Mouse (Mus musculus) limb, embryonic 13.5 days (tissue): ENCODE results near the gene Irs3. TPM values are rescaled to one million over a fixed set of nuclear protein-coding genes. Genes with fewer than 3 reads are reported as not detected.

Experiments used
- ATAC-seq: fragments of 200-750 bp; cut with Nextera tagmentation; 2 replicates; pipeline ENCODE4 v1.8.0; 2017; ENCODE audit warnings: low read depth, moderate number of reproducible peaks, moderate TSS enrichment; ENCODE audit not compliant: low FRiP score
- H3K27ac ChIP-seq: fragments of 300-500 bp; sonication (generic); 2 replicates; pipeline ENCODE4 v1.5.1; 2015; ENCODE audit warnings: inconsistent platforms, mild to moderate bottlenecking, moderate library complexity
- H3K27me3 ChIP-seq: fragments of 300-500 bp; sonication (generic); 2 replicates; pipeline ENCODE4 v1.6.1; 2015; ENCODE audit warnings: mild to moderate bottlenecking, inconsistent platforms
- H3K36me3 ChIP-seq: fragments of 300-500 bp; sonication (generic); 2 replicates; pipeline ENCODE4 v1.6.1; 2015; ENCODE audit warnings: inconsistent platforms, mild to moderate bottlenecking, moderate library complexity
- H3K4me1 ChIP-seq: fragments of 300-500 bp; sonication (generic); 2 replicates; pipeline ENCODE4 v1.6.1; 2015; ENCODE audit warnings: inconsistent platforms
- H3K4me2 ChIP-seq: fragments of 300-500 bp; sonication (generic); replicated peaks from 2 replicates; pipeline ENCODE4 v1.6.1; 2015; ENCODE audit warnings: inconsistent platforms, mild to moderate bottlenecking, moderate library complexity
- H3K4me3 ChIP-seq: fragments of 300-500 bp; sonication (generic); 2 replicates; pipeline ENCODE4 v1.5.1; 2015; ENCODE audit warnings: moderate library complexity, mild to moderate bottlenecking, inconsistent platforms
- H3K9ac ChIP-seq: fragments of 300-500 bp; sonication (generic); 2 replicates; pipeline ENCODE4 v1.6.1; 2015; ENCODE audit warnings: mild to moderate bottlenecking, inconsistent platforms
- H3K9me3 ChIP-seq: fragments of 300-500 bp; sonication (generic); 2 replicates; pipeline ENCODE4 v1.6.1; 2016; ENCODE audit warnings: inconsistent platforms
- WGBS: fragments of 180-500 bp; shearing (Covaris S2); methylation state at CpG from one replicate; pipeline ENCODE4 v1.1.7; 2015; 5-methylcytosine and 5-hydroxymethylcytosine counted together
- polyA plus RNA-seq: library from polyadenylated mRNA; unstranded; fragments of >200 nt; fragmentation: Nextera tagmentation; extraction: Ambion mirVana; gene quantifications from 2 replicates; pipeline ENCODE4 v1.2.1, GENCODE M21; 2015

Gene Irs3
- 0.18 and 0.26 TPM in 2 replicates for polyA plus RNA-seq

DNA sequence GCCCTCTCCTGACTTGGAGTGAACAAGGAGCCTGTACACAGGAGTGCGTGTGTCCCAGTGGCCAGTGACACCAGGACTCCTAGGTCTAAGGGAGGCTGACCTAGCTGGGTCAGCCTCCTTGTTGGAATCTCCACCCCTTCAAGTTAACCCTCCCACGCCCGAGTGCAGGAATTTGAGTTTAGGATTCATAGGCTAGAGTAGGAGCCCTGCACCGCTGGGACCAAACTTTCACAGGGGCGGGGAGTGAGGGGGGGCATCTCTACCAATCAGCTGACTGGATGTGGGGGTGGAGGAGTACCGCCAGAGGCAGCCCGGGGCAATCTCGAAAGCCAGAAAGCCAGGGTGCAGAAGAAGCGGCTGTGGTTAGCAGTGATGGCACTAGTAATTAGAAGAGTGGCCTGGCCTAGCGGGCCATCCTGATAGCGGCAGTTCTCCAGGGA lies at the start of gene Irs3:
Irs3 (minus strand) TSS at position 63 of the 440 bp plus-strand sequence.
- H3K4me2 ChIP-seq, result peak within 1 kb of the TSS; percentile 58
- H3K4me3 ChIP-seq, result peak within 1 kb of the TSS; percentile 34
- WGBS, result 14% methylated on average over 11 of the region's 11 CpGs
- H3K9ac ChIP-seq, result peak within 1 kb of the TSS; percentile 20
- H3K4me1 ChIP-seq, result peaks cover 50% of the 10 kb centered on the region
- peaks cover 37% of the 10 kb centered on the region for H3K27me3 ChIP-seq
- no peaks in the 10 kb centered on the region for H3K9me3 ChIP-seq
- no peak within 1 kb of the TSS for H3K27ac ChIP-seq
- peaks cover 22% of the 10 kb centered on the region for H3K36me3 ChIP-seq
- ATAC-seq, result no peak

DNA sequence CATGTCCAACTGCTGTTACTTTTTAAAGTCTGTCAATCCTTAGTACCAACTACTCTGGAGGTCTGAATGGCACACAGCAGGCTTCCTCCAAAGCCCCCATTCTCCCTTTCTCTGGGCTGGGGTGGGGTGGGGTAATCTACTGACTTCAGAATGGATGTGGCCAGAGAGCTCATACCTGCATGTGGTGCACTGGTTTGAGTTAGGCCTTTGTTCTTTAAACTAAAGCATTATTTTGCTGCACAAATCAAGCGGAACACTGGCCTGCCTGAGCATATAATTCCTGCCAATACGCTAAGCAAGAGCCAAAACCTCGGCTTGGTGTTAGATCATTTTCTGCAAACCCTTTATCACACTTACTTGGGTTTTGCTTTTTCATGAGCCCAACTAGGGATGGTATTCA lies 49.3 kb upstream of the Irs3 start:
- H3K4me2 ChIP-seq, result no peak overlapping the region
- no peaks in the 10 kb centered on the region for H3K9me3 ChIP-seq
- H3K4me1 ChIP-seq, result no peaks in the 10 kb centered on the region
- no peak overlapping the region for H3K9ac ChIP-seq
- H3K36me3 ChIP-seq, result no peaks in the 10 kb centered on the region
- H3K27me3 ChIP-seq, result no peaks in the 10 kb centered on the region
- no peak for ATAC-seq
- H3K27ac ChIP-seq, result no peak overlapping the region
- H3K4me3 ChIP-seq, result no peak overlapping the region
- 65% methylated on average over 3 of the region's 3 CpGs for WGBS

- Histone ChIP-seq H3K4me1 (no peaks in the 10 kb centered on the region), H3K27ac (no peak overlapping the region), H3K4me2 (no peak overlapping the region), H3K36me3 (no peaks in the 10 kb centered on the region), H3K27me3 (no peaks in the 10 kb centered on the region), H3K9ac (no peak overlapping the region), H3K4me3 (no peak overlapping the region), H3K9me3 (no peaks in the 10 kb centered on the region)
- no peak for ATAC-seq
- 67% methylated on average over 1 of the region's 1 CpGs for WGBS
These were observed 46.4 kb upstream of the Irs3 start for GRCm38 (mm10) chr5:137691881-137692280.

- Histone ChIP-seq H3K36me3 (no peaks in the 10 kb centered on the region), H3K4me3 (no peak overlapping the region), H3K9ac (no peak overlapping the region), H3K27me3 (no peaks in the 10 kb centered on the region), H3K27ac (no peak overlapping the region), H3K4me1 (no peaks in the 10 kb centered on the region), H3K9me3 (no peaks in the 10 kb centered on the region), H3K4me2 (no peak overlapping the region)
- WGBS, result 56% methylated on average over 9 of the region's 9 CpGs
- ATAC-seq, result no peak
These were observed 45.0 kb upstream of the Irs3 start for GRCm38 (mm10) chr5:137690531-137690930.

GRCm38 (mm10) chr5:137689974-137690373 lies 44.5 kb upstream of the Irs3 start:
- Histone ChIP-seq H3K36me3 (no peaks in the 10 kb centered on the region), H3K27ac (no peak overlapping the region), H3K4me3 (no peak overlapping the region), H3K27me3 (no peaks in the 10 kb centered on the region), H3K9me3 (no peaks in the 10 kb centered on the region), H3K4me2 (no peak overlapping the region), H3K4me1 (no peaks in the 10 kb centered on the region), H3K9ac (no peak overlapping the region)
- ATAC-seq, result no peak
- WGBS, result 85% methylated on average over 3 of the region's 3 CpGs

DNA sequence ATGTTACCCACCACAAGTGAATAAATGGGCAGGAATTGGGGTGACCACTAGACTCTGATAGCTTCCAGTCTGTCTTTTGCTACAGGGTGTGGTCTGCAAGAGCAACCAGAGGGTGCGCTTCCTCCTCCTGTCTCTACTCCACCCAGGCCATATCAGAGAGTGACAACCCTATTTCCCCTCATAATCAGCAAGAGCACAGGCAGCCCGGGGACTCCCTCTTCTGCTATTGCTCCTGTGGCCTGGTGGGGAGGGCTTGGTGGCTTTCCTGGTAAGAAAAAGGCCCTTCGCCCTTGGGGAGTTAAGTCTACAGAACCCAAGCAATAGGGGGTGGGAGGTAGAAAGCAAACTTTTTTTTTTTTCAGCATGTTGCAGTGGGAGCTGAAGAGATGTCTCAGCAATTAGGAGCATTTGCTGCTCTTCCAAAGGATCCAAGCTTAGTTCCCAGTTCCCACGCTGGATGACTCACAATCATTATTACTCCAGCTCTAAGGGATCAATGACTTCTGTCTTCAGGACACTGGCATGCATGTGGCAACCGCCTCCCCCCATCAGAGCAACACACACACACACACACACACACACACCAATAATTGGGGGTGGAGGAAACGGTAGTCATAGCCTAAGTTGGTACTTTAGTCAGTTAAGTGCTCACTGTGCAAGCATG lies 40.7 kb upstream of the Irs3 start:
- no peak overlapping the region for H3K9ac ChIP-seq
- no peak overlapping the region for H3K27ac ChIP-seq
- peaks cover 16% of the 10 kb centered on the region for H3K4me1 ChIP-seq
- H3K36me3 ChIP-seq, result peaks cover 4% of the 10 kb centered on the region; the same call in 1 of the 2 replicates
- ATAC-seq, result no peak
- H3K4me3 ChIP-seq, result no peak overlapping the region
- no peak overlapping the region for H3K4me2 ChIP-seq
- H3K27me3 ChIP-seq, result no peaks in the 10 kb centered on the region
- 83% methylated on average over 6 of the region's 6 CpGs for WGBS
- H3K9me3 ChIP-seq, result no peaks in the 10 kb centered on the region

GRCm38 (mm10) chr5:137685653-137686052 lies 40.1 kb upstream of the Irs3 start:
- WGBS, result 94% methylated on average over 3 of the region's 3 CpGs
- H3K4me2 ChIP-seq, result no peak overlapping the region

GRCm38 (mm10) chr5:137684294-137685123 lies 39.0 kb upstream of the Irs3 start, which contains the start of gene Agfg2:
TSS of gene Agfg2 (minus strand) at chr5:137684726.
- Histone ChIP-seq H3K27ac (peak within 1 kb of the TSS; percentile 65), H3K4me2 (peak within 1 kb of the TSS; percentile 93), H3K36me3 (peaks cover 12% of the 10 kb centered on the region; the same call in 1 of the 2 replicates), H3K4me1 (peaks cover 16% of the 10 kb centered on the region), H3K9me3 (no peaks in the 10 kb centered on the region), H3K27me3 (no peaks in the 10 kb centered on the region), H3K4me3 (peak within 1 kb of the TSS; percentile 72), H3K9ac (peak within 1 kb of the TSS; percentile 80)
- under 1% methylated on average over 62 of the region's 62 CpGs for WGBS
- ATAC-seq, result peak; percentile 100

More at GRCm38 (mm10) chr5:137685653-137686052, 40.1 kb upstream of the Irs3 start:
- Histone ChIP-seq H3K9ac (no peak overlapping the region), H3K4me1 (peaks cover 16% of the 10 kb centered on the region), H3K27me3 (no peaks in the 10 kb centered on the region), H3K36me3 (peaks cover 7% of the 10 kb centered on the region; the same call in 1 of the 2 replicates), H3K4me3 (no peak overlapping the region), H3K9me3 (no peaks in the 10 kb centered on the region), H3K27ac (no peak overlapping the region)
- no peak for ATAC-seq

DNA sequence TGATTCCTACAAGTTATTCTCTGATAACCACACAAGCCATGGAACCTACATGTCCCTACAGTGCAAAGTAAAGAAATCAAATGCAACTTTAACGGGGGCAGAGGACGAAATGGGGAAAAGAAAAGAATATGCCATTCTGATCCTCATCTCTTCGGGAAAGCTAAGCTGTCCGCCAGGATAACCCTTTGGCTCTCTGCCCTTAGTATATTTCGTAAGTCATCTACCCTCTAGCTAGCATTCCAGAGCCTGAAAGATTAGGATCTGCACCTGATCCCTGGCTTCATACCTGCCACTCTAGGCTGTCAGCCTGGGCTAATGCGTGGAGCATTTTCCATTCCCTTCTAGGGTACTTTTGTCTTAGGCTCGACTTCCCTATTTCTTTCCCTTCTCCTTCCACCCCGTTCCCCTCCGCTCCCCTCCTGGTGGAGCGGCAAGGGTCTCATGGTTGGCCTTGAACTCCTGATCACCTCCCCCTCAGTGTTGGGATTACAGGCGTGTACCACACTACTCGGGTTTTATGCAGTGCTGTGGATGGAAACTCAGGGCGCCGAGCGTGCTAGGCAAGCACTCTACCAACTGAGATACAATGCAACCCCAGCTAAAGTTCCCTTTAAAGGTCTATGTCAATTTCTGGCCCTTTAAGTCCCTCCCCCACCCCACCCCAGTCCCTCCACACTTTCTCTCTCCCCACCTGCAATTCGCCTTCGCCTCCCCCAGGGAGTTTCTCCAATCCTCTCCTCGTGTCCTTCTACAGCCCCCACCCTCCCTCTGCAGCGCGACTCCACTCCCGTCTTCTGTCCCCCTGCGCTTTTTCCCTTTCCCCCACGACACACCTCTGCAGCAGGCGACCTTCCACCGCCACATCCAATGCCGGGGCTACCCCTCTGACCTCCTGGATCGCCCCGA lies 38.1 kb upstream of the Irs3 start:
- H3K27ac ChIP-seq, result no peak overlapping the region
- no peaks in the 10 kb centered on the region for H3K27me3 ChIP-seq
- H3K36me3 ChIP-seq, result peaks cover 12% of the 10 kb centered on the region; the same call in 1 of the 2 replicates
- H3K4me2 ChIP-seq, result peak overlapping the region; percentile 93
- no peak for ATAC-seq
- H3K4me1 ChIP-seq, result peaks cover 16% of the 10 kb centered on the region
- H3K9me3 ChIP-seq, result no peaks in the 10 kb centered on the region
- H3K9ac ChIP-seq, result peak overlapping the region; percentile 80
- H3K4me3 ChIP-seq, result peak overlapping the region; percentile 72
- WGBS, result 14% methylated on average over 28 of the region's 28 CpGs

DNA sequence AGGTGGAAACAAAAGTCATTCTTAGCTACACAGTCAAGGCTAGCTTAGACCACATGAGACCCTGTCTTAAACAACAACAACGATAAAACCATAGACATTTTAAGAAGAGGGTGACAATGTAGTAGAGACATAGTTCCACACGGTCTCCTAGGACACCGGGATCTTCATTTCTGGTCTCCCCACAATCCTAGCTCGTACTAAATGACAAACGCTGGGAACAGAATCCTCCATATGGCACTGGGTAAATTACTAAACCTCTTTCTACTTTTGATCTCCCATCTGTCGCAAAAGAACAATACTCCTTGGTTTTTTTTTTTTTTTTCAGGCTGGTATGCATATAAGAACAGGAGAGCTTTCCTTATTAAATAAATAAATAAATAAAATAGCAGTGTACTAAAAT lies 37.0 kb upstream of the Irs3 start:
- no peak for ATAC-seq
- Histone ChIP-seq H3K4me3 (no peak overlapping the region), H3K4me2 (peak overlapping the region; percentile 5; the same call in 1 of the 2 replicates), H3K27ac (no peak overlapping the region), H3K27me3 (no peaks in the 10 kb centered on the region), H3K4me1 (peaks cover 16% of the 10 kb centered on the region), H3K9me3 (no peaks in the 10 kb centered on the region), H3K36me3 (peaks cover 14% of the 10 kb centered on the region; the same call in 1 of the 2 replicates), H3K9ac (0 out of 2 replicates have a peak overlapping the region, but pooled peaks have one; percentile 1)
- WGBS, result 90% methylated on average over 6 of the region's 6 CpGs

DNA sequence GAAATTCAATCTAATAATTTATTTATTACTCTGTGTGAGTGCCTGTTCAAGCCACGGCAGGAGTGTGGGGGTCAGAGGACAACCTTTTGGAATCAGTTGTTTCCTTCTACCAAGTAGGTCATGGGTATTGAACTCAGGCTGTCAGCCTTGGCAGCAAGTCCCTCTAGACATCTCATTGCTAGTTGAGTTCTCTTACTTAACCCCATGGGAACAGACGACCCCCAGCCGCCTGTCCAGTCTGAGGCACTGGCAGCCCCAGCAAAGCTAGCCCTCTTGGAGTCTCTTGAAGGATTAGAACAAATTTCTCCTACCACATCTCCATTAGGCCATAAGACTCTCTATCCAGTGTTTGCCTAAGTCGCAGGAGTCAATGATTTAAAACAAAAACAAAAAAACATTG lies 34.2 kb upstream of the Irs3 start:
- no peak overlapping the region for H3K9ac ChIP-seq
- peaks cover 20% of the 10 kb centered on the region; the same call in 1 of the 2 replicates for H3K36me3 ChIP-seq
- no peak for ATAC-seq
- H3K4me1 ChIP-seq, result peaks cover 16% of the 10 kb centered on the region
- no peak overlapping the region for H3K4me2 ChIP-seq
- H3K9me3 ChIP-seq, result no peaks in the 10 kb centered on the region
- 77% methylated on average over 4 of the region's 4 CpGs for WGBS
- H3K4me3 ChIP-seq, result no peak overlapping the region
- H3K27me3 ChIP-seq, result no peaks in the 10 kb centered on the region
- no peak overlapping the region for H3K27ac ChIP-seq
